Mouse (Mus musculus): Measurements from ENCODE around the gene Ubald1. TPM values are rescaled to one million over a fixed set of nuclear protein-coding genes. Genes with fewer than 3 reads are reported as not detected.

Gene Ubald1
- polyA plus RNA-seq, 2 experiments, result 5.4 to 9.0 TPM

DNA sequence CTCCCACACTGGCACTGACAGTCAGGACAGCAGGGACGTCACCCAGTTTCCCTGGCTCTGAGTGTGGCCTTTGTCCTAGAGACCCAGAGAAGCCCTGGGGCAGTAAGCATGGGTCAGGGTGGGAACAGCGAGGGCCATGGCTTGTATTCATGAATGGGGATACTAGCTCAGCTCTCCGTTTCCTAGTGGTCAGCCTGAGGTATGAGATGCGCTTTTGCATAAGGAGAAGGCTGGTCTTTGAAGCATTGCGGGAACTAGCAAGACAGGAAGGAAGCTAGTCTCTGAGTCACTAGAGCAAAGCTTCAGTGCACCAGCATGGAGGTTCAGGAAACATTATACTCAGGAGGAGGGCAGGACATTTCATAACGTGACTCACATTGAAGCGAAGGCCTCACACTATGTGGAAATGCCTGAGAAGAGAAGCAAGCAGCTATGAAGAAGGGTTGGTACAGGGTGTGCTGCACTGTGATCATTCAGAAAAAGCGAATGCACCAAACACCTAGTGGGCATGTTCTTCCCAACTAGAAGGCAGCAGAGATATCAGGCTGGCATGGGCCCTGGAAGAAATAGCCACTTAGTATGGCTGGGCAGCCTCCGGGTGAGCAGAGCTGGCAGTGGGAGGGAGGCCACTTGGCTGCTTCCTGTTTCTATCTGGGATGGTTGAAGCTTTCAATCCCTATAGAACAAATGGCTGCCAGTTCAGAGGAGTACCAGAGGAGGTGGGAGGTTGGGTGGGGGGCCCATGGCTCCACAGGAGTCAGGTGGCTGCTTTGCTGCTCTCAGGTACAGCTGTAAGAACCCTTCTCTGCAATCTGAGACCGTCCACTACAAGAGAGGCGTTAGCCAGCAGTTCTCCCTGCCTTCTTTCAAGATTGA is 33.0 kb upstream of the Ubald1 start:
- ATAC-seq (ENCODE audit: insufficient read depth) (0 out of 2 replicates have a peak, but pooled peaks have one; percentile 4), DNase-seq (ENCODE audit: low read depth in 3 of 3, low spot score in 3 of 3) (peak in 1 of 3 experiments; percentile 50)
- Histone ChIP-seq H3K36me3 (replicated peaks; ENCODE audit: control insufficient read depth, insufficient read depth, low read depth) (no peaks in the 10 kb centered on the region; the same call in 1 of the 2 replicates), H3K4me2 (ENCODE audit: low read depth) (no peak overlapping the region), H3K4me1 (replicated peaks; ENCODE audit: control insufficient read depth in 2 of 2, insufficient read depth in 2 of 2, low read length in 1 of 2) (peaks cover 0 to 8% of the 10 kb centered on the region in 2 experiments; a peak in 1 of 4 replicates), H3K9me3 (ENCODE audit: control insufficient read depth, low read length) (no peaks in the 10 kb centered on the region), H3K27ac (no peak overlapping the region), H3K9ac (replicated peaks) (no peak overlapping the region), H3K4me3 (ENCODE audit: insufficient read depth in 1 of 2, low read depth in 2 of 2, low read length in 2 of 2) (no peak overlapping the region), H3K27me3 (ENCODE audit: control insufficient read depth, insufficient read depth, low read length) (no peaks in the 10 kb centered on the region)
- WGBS (ENCODE audit: insufficient replicate concordance), result 55% methylated on average over 11 of the region's 11 CpGs
- no peak for TF ChIP-seq EP300 (IDR thresholded peaks at IDR 0.05; ENCODE audit: low read depth)
- TF ChIP-seq CTCF (IDR thresholded peaks at IDR 0.05; ENCODE audit: low read depth), result no peak

DNA sequence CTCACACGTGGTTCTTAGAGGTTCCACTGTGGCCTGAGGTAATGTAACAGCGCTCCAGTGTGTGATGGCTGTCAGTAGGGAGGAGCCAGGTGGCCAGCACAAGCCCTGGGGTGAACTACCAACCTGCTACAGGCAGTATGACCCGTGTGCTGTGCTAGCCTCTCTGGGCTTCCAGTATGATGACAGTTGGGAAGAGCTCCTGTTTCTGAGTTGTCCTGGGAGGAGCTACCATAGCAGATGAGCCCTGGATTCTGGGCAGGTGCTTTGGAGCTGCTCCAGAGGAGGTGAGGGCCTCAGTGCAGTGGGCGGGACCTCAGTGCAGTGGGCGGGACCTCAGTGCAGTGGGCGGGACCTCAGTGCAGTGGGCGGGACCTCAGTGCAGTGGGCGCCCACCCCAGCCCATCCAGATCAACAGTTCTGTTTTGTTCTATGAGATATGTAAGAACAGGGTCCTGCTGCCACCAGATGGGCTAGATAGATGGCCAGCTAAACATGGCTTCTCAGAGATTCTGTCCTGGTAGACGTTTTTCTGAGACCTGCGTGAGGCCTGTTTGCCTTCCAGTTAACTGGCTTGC is 32.0 kb upstream of the Ubald1 start:
- DNase-seq (ENCODE audit: low read depth in 3 of 3, low spot score in 3 of 3), result no peak
- no peak overlapping the region for H3K9ac ChIP-seq (replicated peaks)
- no peaks in the 10 kb centered on the region for H3K27me3 ChIP-seq (ENCODE audit: control insufficient read depth, insufficient read depth, low read length)
- H3K36me3 ChIP-seq (replicated peaks; ENCODE audit: control insufficient read depth, insufficient read depth, low read depth), result no peaks in the 10 kb centered on the region; the same call in 1 of the 2 replicates
- 0 out of 2 replicates have a peak, but pooled peaks have one; percentile 25 for ATAC-seq (ENCODE audit: insufficient read depth)
- no peaks in the 10 kb centered on the region for H3K9me3 ChIP-seq (ENCODE audit: control insufficient read depth, low read length)
- 63% methylated on average over 10 of the region's 10 CpGs for WGBS (ENCODE audit: insufficient replicate concordance)
- TF ChIP-seq EP300 (IDR thresholded peaks at IDR 0.05; ENCODE audit: low read depth) (no peak), CTCF (IDR thresholded peaks at IDR 0.05; ENCODE audit: low read depth) (no peak)
- H3K4me1 ChIP-seq (replicated peaks; ENCODE audit: control insufficient read depth in 2 of 2, insufficient read depth in 2 of 2, low read length in 1 of 2), result peaks cover 0 to 8% of the 10 kb centered on the region in 2 experiments; a peak in 1 of 4 replicates
- H3K4me2 ChIP-seq (ENCODE audit: low read depth), result no peak overlapping the region
- H3K4me3 ChIP-seq (ENCODE audit: insufficient read depth in 1 of 2, low read depth in 2 of 2, low read length in 2 of 2), result no peak overlapping the region
- no peak overlapping the region for H3K27ac ChIP-seq

DNA sequence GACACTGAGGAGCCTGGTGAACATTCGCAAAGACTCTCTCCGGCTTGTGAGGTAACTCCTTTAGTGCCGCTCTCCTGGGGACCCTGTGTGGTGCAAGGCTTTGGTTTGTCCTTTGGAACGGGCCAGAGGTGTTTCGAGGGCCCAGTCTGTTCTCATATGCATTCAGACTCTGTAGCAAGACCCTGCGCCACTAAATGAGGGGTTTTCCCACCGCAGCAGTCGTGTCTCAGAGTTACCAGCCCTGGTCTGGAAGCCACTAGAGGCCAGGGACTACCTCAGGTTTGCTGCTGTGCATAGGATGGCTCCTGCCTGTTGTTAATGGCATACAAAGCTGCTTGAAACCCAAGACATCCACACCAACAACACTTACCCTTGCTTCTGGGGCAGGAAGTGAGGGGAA is 30.6 kb upstream of the Ubald1 start:
- peaks cover 0 to 10% of the 10 kb centered on the region in 2 experiments; a peak in 2 of 4 replicates for H3K4me1 ChIP-seq (replicated peaks; ENCODE audit: control insufficient read depth in 2 of 2, insufficient read depth in 2 of 2, low read length in 1 of 2)
- H3K27ac ChIP-seq, result no peak overlapping the region
- no peak overlapping the region for H3K4me2 ChIP-seq (ENCODE audit: low read depth)
- H3K9ac ChIP-seq (replicated peaks), result no peak overlapping the region
- no peak overlapping the region for H3K4me3 ChIP-seq (ENCODE audit: insufficient read depth in 1 of 2, low read depth in 2 of 2, low read length in 2 of 2)
- no peaks in the 10 kb centered on the region for H3K27me3 ChIP-seq (ENCODE audit: control insufficient read depth, insufficient read depth, low read length)
- H3K9me3 ChIP-seq (ENCODE audit: control insufficient read depth, low read length), result no peaks in the 10 kb centered on the region
- 88% methylated on average over 8 of the region's 8 CpGs for WGBS (ENCODE audit: insufficient replicate concordance)
- DNase-seq (ENCODE audit: low read depth in 3 of 3, low spot score in 3 of 3), result no peak
- no peaks in the 10 kb centered on the region; the same call in 1 of the 2 replicates for H3K36me3 ChIP-seq (replicated peaks; ENCODE audit: control insufficient read depth, insufficient read depth, low read depth)
- ATAC-seq (ENCODE audit: insufficient read depth), result no peak
- TF ChIP-seq CTCF (IDR thresholded peaks at IDR 0.05; ENCODE audit: low read depth) (no peak), EP300 (IDR thresholded peaks at IDR 0.05; ENCODE audit: low read depth) (no peak)

DNA sequence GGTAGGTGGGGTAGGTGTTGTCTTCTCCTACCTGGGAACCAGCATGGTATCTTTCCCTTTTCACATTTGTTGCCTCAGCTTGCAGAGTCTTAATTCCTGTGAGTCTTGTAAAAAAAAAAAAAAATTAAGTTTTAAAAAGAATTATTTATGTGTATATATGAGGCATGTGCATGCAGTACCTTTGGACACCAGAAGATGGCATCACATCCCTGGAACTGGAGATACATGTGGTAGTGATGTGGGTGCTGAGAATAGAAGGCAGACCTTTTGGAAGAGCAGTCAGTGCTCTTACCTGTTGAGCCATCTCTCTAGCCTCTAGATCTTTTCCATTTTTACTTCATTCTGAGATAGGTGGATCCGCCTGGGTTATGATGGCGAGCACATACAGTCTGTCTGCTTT is 29.6 kb upstream of the Ubald1 start:
- no peak overlapping the region for H3K27ac ChIP-seq
- H3K4me3 ChIP-seq (ENCODE audit: insufficient read depth in 1 of 2, low read depth in 2 of 2, low read length in 2 of 2), result no peak overlapping the region
- H3K9ac ChIP-seq (replicated peaks), result no peak overlapping the region
- DNase-seq (ENCODE audit: low read depth in 3 of 3, low spot score in 3 of 3), result no peak
- H3K27me3 ChIP-seq (ENCODE audit: control insufficient read depth, insufficient read depth, low read length), result no peaks in the 10 kb centered on the region
- H3K36me3 ChIP-seq (replicated peaks; ENCODE audit: control insufficient read depth, insufficient read depth, low read depth), result no peaks in the 10 kb centered on the region; the same call in 1 of the 2 replicates
- no peak overlapping the region for H3K4me2 ChIP-seq (ENCODE audit: low read depth)
- ATAC-seq (ENCODE audit: insufficient read depth), result no peak
- WGBS (ENCODE audit: insufficient replicate concordance), result 85% methylated on average over 2 of the region's 2 CpGs
- H3K4me1 ChIP-seq (replicated peaks; ENCODE audit: control insufficient read depth in 2 of 2, insufficient read depth in 2 of 2, low read length in 1 of 2), result peaks cover 0 to 16% of the 10 kb centered on the region in 2 experiments; a peak in 2 of 4 replicates
- H3K9me3 ChIP-seq (ENCODE audit: control insufficient read depth, low read length), result no peaks in the 10 kb centered on the region
- TF ChIP-seq CTCF (IDR thresholded peaks at IDR 0.05; ENCODE audit: low read depth) (peak; percentile 60), EP300 (IDR thresholded peaks at IDR 0.05; ENCODE audit: low read depth) (no peak)

DNA sequence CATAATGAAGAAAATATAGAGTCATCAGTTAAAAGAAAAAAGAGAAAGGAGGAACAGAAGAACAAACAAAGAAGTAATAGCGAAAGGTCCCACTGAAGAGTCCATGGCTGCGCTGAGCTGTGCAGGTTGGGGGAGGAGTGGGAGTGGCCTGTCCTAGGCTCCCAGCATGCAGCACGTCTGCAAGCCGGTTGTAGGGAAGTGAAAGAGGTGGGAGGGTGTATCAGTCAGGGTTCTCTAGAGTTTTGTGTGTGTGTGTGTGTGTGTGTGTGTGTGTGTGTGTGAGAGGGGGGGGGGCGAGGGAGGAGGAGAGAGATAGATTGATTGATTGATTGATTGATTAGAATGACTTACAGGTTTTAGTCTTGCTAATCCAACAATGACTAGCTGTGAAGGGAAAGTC is 27.9 kb upstream of the Ubald1 start:
- ATAC-seq (ENCODE audit: insufficient read depth) (peak; percentile 63), DNase-seq (ENCODE audit: low read depth in 3 of 3, low spot score in 3 of 3) (no peak)
- Histone ChIP-seq H3K4me1 (replicated peaks; ENCODE audit: control insufficient read depth in 2 of 2, insufficient read depth in 2 of 2, low read length in 1 of 2) (peaks cover 0 to 20% of the 10 kb centered on the region in 2 experiments; a peak in 2 of 4 replicates), H3K27me3 (ENCODE audit: control insufficient read depth, insufficient read depth, low read length) (no peaks in the 10 kb centered on the region), H3K9me3 (ENCODE audit: control insufficient read depth, low read length) (no peaks in the 10 kb centered on the region), H3K4me2 (ENCODE audit: low read depth) (peak overlapping the region; percentile 13; the same call in 1 of the 2 replicates), H3K36me3 (replicated peaks; ENCODE audit: control insufficient read depth, insufficient read depth, low read depth) (no peaks in the 10 kb centered on the region; the same call in 1 of the 2 replicates), H3K9ac (replicated peaks) (no peak overlapping the region), H3K4me3 (ENCODE audit: insufficient read depth in 1 of 2, low read depth in 2 of 2, low read length in 2 of 2) (no peak overlapping the region), H3K27ac (no peak overlapping the region)
- TF ChIP-seq CTCF (IDR thresholded peaks at IDR 0.05; ENCODE audit: low read depth), result no peak
- TF ChIP-seq EP300 (IDR thresholded peaks at IDR 0.05; ENCODE audit: low read depth), result no peak
- WGBS (ENCODE audit: insufficient replicate concordance), result 31% methylated on average over 4 of the region's 5 CpGs

All from liver, embryonic 14.5 days (tissue).